Mouse (Mus musculus) stomach, postnatal 0 days (tissue): ENCODE measurements at regions not wholly inside any gene's neighbourhood (a gene's known extent, or its start where the extent isn't known, plus 50 kb on each side); places are given as distances from the start of the nearest gene placed in this dataset.

ENCODE experiments used
- ATAC-seq: fragments of 200-750 bp; cut with Nextera tagmentation; 2 replicates; pipeline ENCODE4 v1.8.0; 2017; ENCODE audit not compliant: low FRiP score, low TSS enrichment
- DNase-seq: peaks from one replicate; pipeline ENCODE4 v3.0.0-alpha.2; 2016; ENCODE audit warnings: low spot score
- H3K27ac ChIP-seq: fragments of 300-500 bp; sonication (generic); replicated peaks from 2 replicates; pipeline ENCODE4 v1.5.1; 2014; ENCODE audit warnings: mild to moderate bottlenecking, control low read depth
- H3K27me3 ChIP-seq: fragments of 300-500 bp; sonication (generic); 2 replicates; pipeline ENCODE4 v1.6.1; 2014; ENCODE audit warnings: low read length; ENCODE audit not compliant: control insufficient read depth, insufficient read depth
- H3K36me3 ChIP-seq: fragments of 300-500 bp; sonication (generic); 2 replicates; pipeline ENCODE4 v1.6.1; 2014; ENCODE audit warnings: low read length, mixed read lengths; ENCODE audit not compliant: control insufficient read depth, insufficient read depth
- H3K4me1 ChIP-seq: fragments of 300-500 bp; sonication (generic); replicated peaks from 2 replicates; pipeline ENCODE4 v1.6.1; 2014; ENCODE audit warnings: antibody characterized with exemption; ENCODE audit not compliant: control insufficient read depth, insufficient read depth
- H3K4me2 ChIP-seq: fragments of 300-500 bp; sonication (generic); replicated peaks from 2 replicates; pipeline ENCODE4 v1.6.1; 2014; ENCODE audit warnings: low read depth, mild to moderate bottlenecking, control low read depth, moderate library complexity
- H3K4me3 ChIP-seq: fragments of 300-500 bp; sonication (generic); 2 replicates; pipeline ENCODE4 v1.5.1; 2014; ENCODE audit warnings: low read depth, low read length, control low read depth
- H3K9ac ChIP-seq: fragments of 300-500 bp; sonication (generic); 2 replicates; pipeline ENCODE4 v1.6.1; 2014; ENCODE audit warnings: mild to moderate bottlenecking, low read length, control low read depth, mixed read lengths
- H3K9me3 ChIP-seq: fragments of 300-500 bp; sonication (generic); 2 replicates; pipeline ENCODE4 v1.6.1; 2016; ENCODE audit warnings: low read length; ENCODE audit not compliant: control insufficient read depth
- CTCF ChIP-seq: IDR thresholded peaks from 2 replicates; pipeline ENCODE4 v1.5.1; 2016; ENCODE audit warnings: antibody characterized with exemption, low read depth, mild to moderate bottlenecking, moderate library complexity
- EP300 ChIP-seq: optimal IDR thresholded peaks from 2 replicates; pipeline ENCODE3; 2016; ENCODE audit warnings: antibody characterized with exemption
- WGBS: fragments of 180-500 bp; shearing (Covaris S2); extraction: QIAGEN DNeasy Blood & Tissue Kit; methylation state at CpG from one replicate; pipeline ENCODE4 v1.1.7; 2014; 5-methylcytosine and 5-hydroxymethylcytosine counted together

GRCm38 (mm10) chr15:31960301-31960700, 216.8 kb upstream of the Tas2r119 start:
- no peak overlapping the region for H3K4me3 ChIP-seq
- H3K27me3 ChIP-seq: no peaks in the 10 kb centered on the region
- H3K9ac ChIP-seq: no peak overlapping the region
- DNase-seq (no peak), ATAC-seq (no peak)
- no peak overlapping the region for H3K27ac ChIP-seq
- H3K36me3 ChIP-seq: no peaks in the 10 kb centered on the region
- WGBS: 86% methylated on average over 4 of the region's 4 CpGs
- H3K4me2 ChIP-seq: no peak overlapping the region
- no peak for TF ChIP-seq CTCF
- no peak for TF ChIP-seq EP300
- no peaks in the 10 kb centered on the region for H3K4me1 ChIP-seq
- H3K9me3 ChIP-seq: no peaks in the 10 kb centered on the region

- TF ChIP-seq CTCF (no peak), EP300 (no peak)
- DNase-seq: no peak
- ATAC-seq: no peak
These were observed 215.1 kb upstream of the Tas2r119 start for GRCm38 (mm10) chr15:31961963-31962362.

GRCm38 (mm10) chr15:31964911-31965310, 212.2 kb upstream of the Tas2r119 start:
- no peaks in the 10 kb centered on the region for H3K4me1 ChIP-seq
- no peak for DNase-seq
- H3K27ac ChIP-seq: no peak overlapping the region
- H3K36me3 ChIP-seq: no peaks in the 10 kb centered on the region
- H3K27me3 ChIP-seq: no peaks in the 10 kb centered on the region
- no peak overlapping the region for H3K4me2 ChIP-seq
- H3K9me3 ChIP-seq: no peaks in the 10 kb centered on the region
- H3K4me3 ChIP-seq: no peak overlapping the region
- no peak overlapping the region for H3K9ac ChIP-seq
- TF ChIP-seq CTCF (no peak), EP300 (no peak)
- no peak for ATAC-seq
- WGBS: 89% methylated on average over 6 of the region's 6 CpGs

More at GRCm38 (mm10) chr15:31961963-31962362, 215.1 kb upstream of the Tas2r119 start:
- Histone ChIP-seq H3K4me3 (no peak overlapping the region), H3K9ac (no peak overlapping the region), H3K27me3 (no peaks in the 10 kb centered on the region), H3K4me1 (no peaks in the 10 kb centered on the region), H3K9me3 (no peaks in the 10 kb centered on the region), H3K36me3 (no peaks in the 10 kb centered on the region), H3K27ac (no peak overlapping the region), H3K4me2 (no peak overlapping the region)
- WGBS: 34% methylated on average over 2 of the region's 2 CpGs

GRCm38 (mm10) chr15:31965542-31965941, 211.5 kb upstream of the Tas2r119 start:
- Histone ChIP-seq H3K9ac (no peak overlapping the region), H3K4me3 (no peak overlapping the region), H3K4me2 (no peak overlapping the region), H3K27ac (no peak overlapping the region), H3K36me3 (no peaks in the 10 kb centered on the region), H3K4me1 (no peaks in the 10 kb centered on the region), H3K9me3 (no peaks in the 10 kb centered on the region), H3K27me3 (no peaks in the 10 kb centered on the region)
- ATAC-seq: no peak
- 85% methylated on average over 4 of the region's 4 CpGs for WGBS
- no peak for TF ChIP-seq EP300
- TF ChIP-seq CTCF: no peak
- no peak for DNase-seq

GRCm38 (mm10) chr15:31972891-31973290, 204.2 kb upstream of the Tas2r119 start:
- ATAC-seq: no peak
- Histone ChIP-seq H3K36me3 (no peaks in the 10 kb centered on the region), H3K9ac (no peak overlapping the region), H3K27ac (no peak overlapping the region), H3K9me3 (no peaks in the 10 kb centered on the region), H3K4me3 (no peak overlapping the region), H3K27me3 (no peaks in the 10 kb centered on the region), H3K4me1 (no peaks in the 10 kb centered on the region), H3K4me2 (no peak overlapping the region)
- WGBS: 77% methylated on average over 7 of the region's 7 CpGs
- TF ChIP-seq CTCF: no peak
- no peak for TF ChIP-seq EP300
- DNase-seq: no peak

- no peaks in the 10 kb centered on the region for H3K36me3 ChIP-seq
- H3K9me3 ChIP-seq: no peaks in the 10 kb centered on the region
- H3K9ac ChIP-seq: no peak overlapping the region
- no peaks in the 10 kb centered on the region for H3K27me3 ChIP-seq
- H3K4me1 ChIP-seq: no peaks in the 10 kb centered on the region
- no peak overlapping the region for H3K27ac ChIP-seq
- WGBS: 87% methylated on average over 11 of the region's 11 CpGs
- DNase-seq (no peak), ATAC-seq (no peak)
- TF ChIP-seq EP300 (no peak), CTCF (no peak)
- no peak overlapping the region for H3K4me2 ChIP-seq
- no peak overlapping the region for H3K4me3 ChIP-seq
These were observed 203.2 kb upstream of the Tas2r119 start for GRCm38 (mm10) chr15:31973889-31974288.
